Mouse (Mus musculus) G1E (cell line): ENCODE results near the gene Tbcb. TPM values are rescaled to one million over a fixed set of nuclear protein-coding genes. Genes with fewer than 3 reads are reported as not detected.
"Not testable (repeated sequence)": the region's sequence is repeated elsewhere in the genome, so short reads cannot be mapped to it uniquely, and the experiment has no call there.

Experiments used
- ATAC-seq: 2 replicates; pipeline ENCODE4 v1.8.0; 2016; ENCODE audit warnings: mild to moderate bottlenecking; ENCODE audit not compliant: insufficient number of reproducible peaks, poor library complexity, low FRiP score, severe bottlenecking; ENCODE audit errors: extremely low read depth
- DNase-seq: peaks from one replicate; pipeline ENCODE4 v3.0.0; 2012; ENCODE audit warnings: low spot score
- H3K27me3 ChIP-seq: 2 replicates; pipeline ENCODE4 v1.6.1; 2012; ENCODE audit warnings: mild to moderate bottlenecking, low read length, inconsistent platforms; ENCODE audit not compliant: insufficient read depth
- H3K36me3 ChIP-seq: replicated peaks from 2 replicates; pipeline ENCODE3; 2012; ENCODE audit warnings: mild to moderate bottlenecking, inconsistent platforms
- H3K4me1 ChIP-seq: 2 replicates; pipeline ENCODE4 v1.6.1; 2012; ENCODE audit warnings: low read depth, low read length, inconsistent platforms, mixed read lengths; ENCODE audit not compliant: insufficient read depth
- H3K4me3 ChIP-seq: 2 replicates; pipeline ENCODE4 v1.5.1; 2012; ENCODE audit warnings: low read depth, mild to moderate bottlenecking, inconsistent platforms, low read length, moderate library complexity, mixed read lengths
- H3K9me3 ChIP-seq: replicated peaks from 2 replicates; pipeline ENCODE4 v1.6.1; 2012; ENCODE audit warnings: inconsistent platforms
- CTCF ChIP-seq: IDR thresholded peaks from 2 replicates; pipeline ENCODE4 v1.5.1; 2012; ENCODE audit warnings: low read depth, low read length, inconsistent platforms, mixed read lengths
- GATA1 ChIP-seq: IDR thresholded peaks from 2 replicates; pipeline ENCODE4 v1.6.1; 2012; ENCODE audit warnings: borderline replicate concordance, low read length, inconsistent platforms, mixed read lengths
- GATA2 ChIP-seq: IDR thresholded peaks from 2 replicates; pipeline ENCODE4 v1.6.1; 2012; ENCODE audit warnings: low read depth, low read length, inconsistent platforms, borderline replicate concordance
- POLR2AphosphoS5 ChIP-seq: IDR thresholded peaks from 2 replicates; pipeline ENCODE4 v1.6.1; 2012; ENCODE audit warnings: low read depth, low read length, inconsistent platforms; ENCODE audit not compliant: insufficient replicate concordance
- TAL1 ChIP-seq: conservative IDR thresholded peaks from 2 replicates; pipeline ENCODE4 v1.6.1; 2012; ENCODE audit warnings: low read depth, low read length, inconsistent platforms, mixed read lengths
- polyA plus RNA-seq: library from polyadenylated mRNA; stranded (reverse); fragments of >175 nt; gene quantifications from 2 replicates; pipeline ENCODE4 v1.2.3, GENCODE M21; 2012
- total RNA-seq, 2 experiments: library from RNA; stranded (forward) in 1 of 2; stranded (reverse) in 1 of 2; fragments of 200-1000 nt in 1 of 2; fragments of >200 nt in 1 of 2; fragmentation: Nextera tagmentation in 1 of 2; gene quantifications; 2 replicates each; pipeline ENCODE4 v1.2.3; 2014 to 2017

The Tbcb gene
- total and polyA plus RNA-seq, 3 experiments, result 19.7 to 38.1 (median 38.1) TPM

DNA sequence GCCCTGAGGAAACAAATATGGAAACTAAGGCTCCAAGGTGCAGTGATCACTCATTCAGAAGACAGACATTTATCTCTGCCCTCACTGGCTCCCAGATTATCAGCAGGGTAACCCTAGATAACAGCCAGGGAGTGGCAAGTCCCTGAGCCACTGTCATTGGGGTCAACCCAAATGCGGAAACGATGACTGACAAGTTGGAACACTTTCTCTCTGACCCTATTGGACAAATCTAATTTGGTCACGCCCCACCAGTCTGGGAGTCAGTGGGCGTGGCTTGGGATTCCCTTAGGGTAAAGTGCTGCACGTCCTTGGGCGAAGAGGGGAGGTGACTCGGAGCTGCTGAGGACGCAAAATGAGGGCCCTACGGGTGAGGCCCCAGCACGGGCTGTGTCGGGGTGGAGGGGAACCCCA is 48.2 kb downstream of the Tbcb start, which contains the start of gene Cox7a1:
Gene Cox7a1 (plus strand): TSS at position 266 of the 411 bp plus-strand sequence.
- Histone ChIP-seq H3K9me3 (no peaks in the 10 kb centered on the region), H3K4me3 (peak within 1 kb of the TSS; percentile 72), H3K36me3 (peaks cover 45% of the 10 kb centered on the region), H3K27me3 (no peaks in the 10 kb centered on the region), H3K4me1 (peaks cover 42% of the 10 kb centered on the region)
- TF ChIP-seq TAL1 (peak; percentile 60), POLR2AphosphoS5 (0 out of 2 replicates have a peak, but pooled peaks have one; percentile 44), GATA1 (no peak), CTCF (no peak)
- DNase-seq, result peak; percentile 97
- ATAC-seq, result peak; percentile 97

DNA sequence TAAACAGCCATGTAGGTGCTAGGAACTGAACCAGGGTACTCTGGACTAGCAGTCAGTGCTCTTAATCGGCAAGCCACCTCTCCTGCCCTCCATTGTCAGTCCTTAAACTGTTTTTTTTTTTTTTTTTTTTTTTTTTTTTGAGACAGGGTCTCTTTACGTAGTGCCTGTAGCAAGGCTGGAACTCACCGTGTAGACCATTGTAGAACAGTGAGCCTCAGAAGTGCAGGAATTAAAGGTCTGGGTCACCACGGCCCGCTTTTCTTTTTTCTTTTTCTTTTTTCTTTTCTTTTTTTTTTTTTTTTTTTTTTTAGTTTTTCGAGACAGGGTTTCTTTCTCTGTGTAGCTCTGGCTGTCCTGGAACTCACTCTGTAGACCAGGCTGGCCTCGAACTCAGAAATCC is 48.9 kb downstream of the Tbcb start:
- H3K9me3 ChIP-seq, DNase-seq, H3K27me3 ChIP-seq, H3K4me3 ChIP-seq, ATAC-seq: not testable (repeated sequence)
- Histone ChIP-seq H3K36me3 (peaks cover 45% of the 10 kb centered on the region), H3K4me1 (peaks cover 39% of the 10 kb centered on the region)

DNA sequence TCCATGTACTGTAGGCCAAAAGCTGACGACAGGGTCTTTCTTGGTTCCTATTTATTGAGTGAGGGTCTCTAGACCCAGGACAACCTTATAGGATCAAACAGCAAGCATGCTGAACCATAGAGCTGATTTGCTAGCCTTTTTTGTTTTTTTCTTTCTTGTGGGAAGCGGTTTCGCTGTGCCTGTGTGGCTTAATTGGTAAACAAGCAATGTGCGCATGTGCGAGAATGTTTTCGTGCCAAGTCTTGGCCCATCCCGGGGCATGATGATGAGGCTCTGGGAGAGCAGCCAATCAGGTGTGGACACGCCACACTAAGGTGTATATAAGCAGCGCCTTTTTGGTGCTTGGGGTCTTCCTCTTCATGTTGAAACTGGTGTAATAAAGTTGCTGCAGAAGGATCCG is 50.1 kb downstream of the Tbcb start:
- not testable (repeated sequence) for H3K4me3 ChIP-seq

DNA sequence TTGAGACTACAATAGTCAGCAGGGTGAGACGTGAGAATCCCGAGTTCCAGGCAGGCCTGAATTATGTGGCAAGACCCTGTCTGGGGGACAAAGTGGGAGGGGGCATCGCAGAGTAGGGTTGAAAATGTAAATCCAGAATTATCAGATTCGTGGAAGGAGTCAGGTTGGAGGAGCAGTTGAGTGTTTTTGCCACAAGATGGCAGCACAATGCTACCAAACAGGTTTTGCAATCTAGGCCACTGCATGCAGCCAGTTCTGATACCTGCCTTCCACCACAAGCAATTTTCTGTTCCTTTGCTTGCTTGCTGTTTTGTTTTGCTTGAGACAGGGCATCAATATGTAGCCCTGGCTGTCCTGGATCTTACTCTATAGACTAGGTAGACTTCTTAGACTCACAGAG is 50.8 kb downstream of the Tbcb start:
- Histone ChIP-seq H3K36me3 (peaks cover 41% of the 10 kb centered on the region), H3K4me3 (no peak overlapping the region), H3K27me3 (no peaks in the 10 kb centered on the region), H3K9me3 (no peaks in the 10 kb centered on the region), H3K4me1 (peaks cover 34% of the 10 kb centered on the region)
- ATAC-seq (no peak), DNase-seq (peak; percentile 37)
- TF ChIP-seq POLR2AphosphoS5 (no peak), CTCF (peak; percentile 84)

More for the DNA sequence above, 50.1 kb downstream of the Tbcb start:
- Histone ChIP-seq H3K36me3 (peaks cover 41% of the 10 kb centered on the region), H3K4me1 (peaks cover 35% of the 10 kb centered on the region)
- not testable (repeated sequence) for H3K9me3 ChIP-seq, DNase-seq, ATAC-seq, H3K27me3 ChIP-seq

DNA sequence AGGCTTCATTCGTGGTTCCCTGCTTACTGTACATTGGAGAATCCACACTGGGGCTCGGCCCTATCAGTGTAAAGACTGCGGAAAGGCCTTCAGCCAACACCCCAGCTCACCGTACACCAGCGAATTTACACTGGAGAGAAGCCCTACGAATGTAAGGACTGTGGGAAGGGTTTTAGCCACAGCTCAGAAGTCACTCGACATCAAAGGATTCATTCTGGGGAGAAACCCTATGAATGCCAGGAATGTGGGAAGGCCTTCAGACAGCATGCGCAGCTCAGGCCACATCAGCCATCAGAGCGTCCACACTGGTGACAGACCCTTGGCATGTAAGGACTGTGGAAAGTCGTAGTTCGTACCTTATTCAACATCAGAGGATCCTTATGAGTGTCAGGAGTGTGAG is 53.8 kb downstream of the Tbcb start:
- TF ChIP-seq TAL1 (no peak), CTCF (no peak), GATA1 (no peak), GATA2 (no peak)
- H3K9me3 ChIP-seq, result no peaks in the 10 kb centered on the region
- H3K4me3 ChIP-seq, result no peak overlapping the region
- H3K27me3 ChIP-seq, result no peaks in the 10 kb centered on the region
- DNase-seq, result no peak
- peaks cover 41% of the 10 kb centered on the region for H3K36me3 ChIP-seq
- ATAC-seq, result no peak
- H3K4me1 ChIP-seq, result peaks cover 8% of the 10 kb centered on the region; the same call in 1 of the 2 replicates

DNA sequence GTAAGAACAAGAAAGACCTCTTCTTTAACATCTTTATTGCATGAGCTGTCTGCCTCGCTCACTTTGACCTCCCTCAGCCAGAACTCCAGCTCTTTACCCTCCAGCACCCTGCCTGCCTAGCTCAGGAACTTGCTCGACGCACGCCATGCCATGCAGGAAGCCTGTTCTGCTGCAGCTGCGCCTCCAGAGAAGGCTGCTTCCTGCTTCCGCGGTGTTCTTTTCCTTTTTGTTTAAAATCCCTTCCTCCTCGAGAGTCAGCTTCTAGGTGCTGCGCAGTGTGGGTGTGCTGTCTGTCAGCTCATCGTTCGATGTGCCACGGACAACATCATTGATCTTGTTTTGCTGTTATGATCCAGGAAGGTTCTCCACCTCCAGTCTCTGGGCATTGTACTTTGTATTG is 55.6 kb downstream of the Tbcb start:
- ATAC-seq, result no peak
- DNase-seq, result no peak

More for the DNA sequence above, 55.6 kb downstream of the Tbcb start:
- Histone ChIP-seq H3K4me3 (no peak overlapping the region), H3K9me3 (no peaks in the 10 kb centered on the region), H3K27me3 (no peaks in the 10 kb centered on the region), H3K4me1 (peaks cover 7% of the 10 kb centered on the region; the same call in 1 of the 2 replicates), H3K36me3 (peaks cover 45% of the 10 kb centered on the region)
- TF ChIP-seq POLR2AphosphoS5 (no peak), TAL1 (no peak), GATA1 (no peak), CTCF (no peak), GATA2 (no peak)

Other genes starting within 250 kb of the Tbcb start
Only the 20 nearest of the 26 such genes appear.
- not detected in 2 replicates for gene Zfp14, start 180.9 kb downstream of the Tbcb start, total RNA-seq (2014; fragmentation: Nextera tagmentation)
- gene Zfp14, start 180.9 kb downstream of the Tbcb start, total RNA-seq (2017), result 0.05 and 0.17 TPM in 2 replicates
- gene Zfp14, start 180.9 kb downstream of the Tbcb start, polyA plus RNA-seq, result not detected in 2 replicates
- 2.7 and 5.9 TPM in 2 replicates for gene Zfp82, start 159.4 kb downstream of the Tbcb start, total RNA-seq (2014; fragmentation: Nextera tagmentation)
- 3.5 and 4.2 TPM in 2 replicates for gene Zfp82, start 159.4 kb downstream of the Tbcb start, total RNA-seq (2017)
- 0.17 and 0.25 TPM in 2 replicates for gene Zfp82, start 159.4 kb downstream of the Tbcb start, polyA plus RNA-seq
- gene Gm26920, start 141.9 kb downstream of the Tbcb start, total RNA-seq (2014; fragmentation: Nextera tagmentation), result 0.90 TPM in 1 of 2 replicates, not detected in the other
- not detected in 2 replicates for gene Gm26920, start 141.9 kb downstream of the Tbcb start, total RNA-seq (2017)
- gene Gm26920, start 141.9 kb downstream of the Tbcb start, polyA plus RNA-seq, result not detected in 2 replicates
- 5.6 and 7.5 TPM in 2 replicates for gene Zfp566, start 141.7 kb downstream of the Tbcb start, total RNA-seq (2014; fragmentation: Nextera tagmentation)
- gene Zfp566, start 141.7 kb downstream of the Tbcb start, total RNA-seq (2017), result 2.0 and 2.8 TPM in 2 replicates
- 1.8 TPM in 2 replicates for gene Zfp566, start 141.7 kb downstream of the Tbcb start, polyA plus RNA-seq
- gene Zfp260, start 137.5 kb downstream of the Tbcb start, total RNA-seq (2014; fragmentation: Nextera tagmentation), result 29.5 and 36.0 TPM in 2 replicates
- 22.9 and 24.6 TPM in 2 replicates for gene Zfp260, start 137.5 kb downstream of the Tbcb start, total RNA-seq (2017)
- gene Zfp260, start 137.5 kb downstream of the Tbcb start, polyA plus RNA-seq, result 0.15 and 0.30 TPM in 2 replicates
- 5.8 and 8.7 TPM in 2 replicates for gene Zfp382, start 110.3 kb downstream of the Tbcb start, total RNA-seq (2014; fragmentation: Nextera tagmentation)
- 6.7 and 6.8 TPM in 2 replicates for gene Zfp382, start 110.3 kb downstream of the Tbcb start, total RNA-seq (2017)
- gene Zfp382, start 110.3 kb downstream of the Tbcb start, polyA plus RNA-seq, result 2.4 and 2.6 TPM in 2 replicates
- gene Zfp146, start 62.5 kb downstream of the Tbcb start, total RNA-seq (2014; fragmentation: Nextera tagmentation), result 123 and 124 TPM in 2 replicates
- 74.8 and 77.9 TPM in 2 replicates for gene Zfp146, start 62.5 kb downstream of the Tbcb start, total RNA-seq (2017)
- gene Zfp146, start 62.5 kb downstream of the Tbcb start, polyA plus RNA-seq, result 4.6 and 12.7 TPM in 2 replicates
- gene Cox7a1, start 48.1 kb downstream of the Tbcb start, total RNA-seq (2014; fragmentation: Nextera tagmentation), result 16.0 and 19.4 TPM in 2 replicates
- 55.2 and 57.0 TPM in 2 replicates for gene Cox7a1, start 48.1 kb downstream of the Tbcb start, total RNA-seq (2017)
- 23.4 and 32.4 TPM in 2 replicates for gene Cox7a1, start 48.1 kb downstream of the Tbcb start, polyA plus RNA-seq
- 313 and 371 TPM in 2 replicates for gene Capns1, start 33.5 kb downstream of the Tbcb start, total RNA-seq (2014; fragmentation: Nextera tagmentation)
- gene Capns1, start 33.5 kb downstream of the Tbcb start, total RNA-seq (2017), result 182 and 204 TPM in 2 replicates
- gene Capns1, start 33.5 kb downstream of the Tbcb start, polyA plus RNA-seq, result 98.4 and 131 TPM in 2 replicates
- gene Polr2i, start 324 bp downstream of the Tbcb start, total RNA-seq (2014; fragmentation: Nextera tagmentation), result 23.0 and 34.5 TPM in 2 replicates
- gene Polr2i, start 324 bp downstream of the Tbcb start, total RNA-seq (2017), result 58.7 and 66.6 TPM in 2 replicates
- gene Polr2i, start 324 bp downstream of the Tbcb start, polyA plus RNA-seq, result 66.9 and 79.0 TPM in 2 replicates
- not detected in 2 replicates for gene Ovol3, start 3.5 kb upstream of the Tbcb start, total RNA-seq (2014; fragmentation: Nextera tagmentation)
- gene Ovol3, start 3.5 kb upstream of the Tbcb start, total RNA-seq (2017), result not detected in 2 replicates
- not detected in 2 replicates for gene Ovol3, start 3.5 kb upstream of the Tbcb start, polyA plus RNA-seq
- gene Thap8, start 47.8 kb upstream of the Tbcb start, total RNA-seq (2014; fragmentation: Nextera tagmentation), result 1.4 and 2.2 TPM in 2 replicates
- gene Thap8, start 47.8 kb upstream of the Tbcb start, total RNA-seq (2017), result 0.64 and 1.1 TPM in 2 replicates
- gene Thap8, start 47.8 kb upstream of the Tbcb start, polyA plus RNA-seq, result 0.10 TPM in 1 of 2 replicates, not detected in the other
- 16.5 and 57.9 TPM in 2 replicates for gene Wdr62, start 48.1 kb upstream of the Tbcb start, total RNA-seq (2014; fragmentation: Nextera tagmentation)
- 7.0 and 8.2 TPM in 2 replicates for gene Wdr62, start 48.1 kb upstream of the Tbcb start, total RNA-seq (2017)
- gene Wdr62, start 48.1 kb upstream of the Tbcb start, polyA plus RNA-seq, result 40.3 and 59.1 TPM in 2 replicates
- not detected in 2 replicates for gene Clip3, start 59.5 kb upstream of the Tbcb start, total RNA-seq (2014; fragmentation: Nextera tagmentation)
- gene Clip3, start 59.5 kb upstream of the Tbcb start, total RNA-seq (2017), result 0.33 TPM in 1 of 2 replicates, not detected in the other
- not detected in 2 replicates for gene Clip3, start 59.5 kb upstream of the Tbcb start, polyA plus RNA-seq
- gene Alkbh6, start 76.4 kb upstream of the Tbcb start, total RNA-seq (2014; fragmentation: Nextera tagmentation), result 17.2 and 22.1 TPM in 2 replicates
- gene Alkbh6, start 76.4 kb upstream of the Tbcb start, total RNA-seq (2017), result 18.5 and 24.1 TPM in 2 replicates
- 44.2 and 52.2 TPM in 2 replicates for gene Alkbh6, start 76.4 kb upstream of the Tbcb start, polyA plus RNA-seq
- 2.1 and 5.4 TPM in 2 replicates for gene Syne4, start 82.5 kb upstream of the Tbcb start, total RNA-seq (2014; fragmentation: Nextera tagmentation)
- gene Syne4, start 82.5 kb upstream of the Tbcb start, total RNA-seq (2017), result 1.0 and 2.6 TPM in 2 replicates
- gene Syne4, start 82.5 kb upstream of the Tbcb start, polyA plus RNA-seq, result 2.8 and 4.0 TPM in 2 replicates
- gene E130208F15Rik, start 89.5 kb upstream of the Tbcb start, total RNA-seq (2014; fragmentation: Nextera tagmentation), result 1.3 and 1.6 TPM in 2 replicates
- gene E130208F15Rik, start 89.5 kb upstream of the Tbcb start, total RNA-seq (2017), result 2.3 and 2.4 TPM in 2 replicates
- 0.49 and 0.85 TPM in 2 replicates for gene E130208F15Rik, start 89.5 kb upstream of the Tbcb start, polyA plus RNA-seq
- 4.1 and 4.3 TPM in 2 replicates for gene Sdhaf1, start 91.6 kb upstream of the Tbcb start, total RNA-seq (2014; fragmentation: Nextera tagmentation)
- gene Sdhaf1, start 91.6 kb upstream of the Tbcb start, total RNA-seq (2017), result 8.9 and 11.4 TPM in 2 replicates
- 9.2 and 11.7 TPM in 2 replicates for gene Sdhaf1, start 91.6 kb upstream of the Tbcb start, polyA plus RNA-seq
- not detected in 2 replicates for gene Lrfn3, start 130.5 kb upstream of the Tbcb start, total RNA-seq (2014; fragmentation: Nextera tagmentation)
- gene Lrfn3, start 130.5 kb upstream of the Tbcb start, total RNA-seq (2017), result 0.11 and 0.12 TPM in 2 replicates
- gene Lrfn3, start 130.5 kb upstream of the Tbcb start, polyA plus RNA-seq, result not detected in 2 replicates
- 12.9 and 19.6 TPM in 2 replicates for gene Tyrobp, start 181.5 kb upstream of the Tbcb start, total RNA-seq (2014; fragmentation: Nextera tagmentation)
- gene Tyrobp, start 181.5 kb upstream of the Tbcb start, total RNA-seq (2017), result 92.7 and 101 TPM in 2 replicates
- 4.4 and 12.5 TPM in 2 replicates for gene Tyrobp, start 181.5 kb upstream of the Tbcb start, polyA plus RNA-seq